Mouse (Mus musculus) midbrain, embryonic 16.5 days (tissue): Measurements from ENCODE around the gene Wdr5. TPM values are rescaled to one million over a fixed set of nuclear protein-coding genes. Genes with fewer than 3 reads are reported as not detected.
"Not testable (repeated sequence)": the region's sequence is repeated elsewhere in the genome, so short reads cannot be mapped to it uniquely, and the experiment has no call there.

Experiments used
- ATAC-seq: fragments of 200-750 bp; cut with Nextera tagmentation; 2 replicates; pipeline ENCODE4 v1.8.0; 2017; ENCODE audit warnings: moderate TSS enrichment
- H3K27ac ChIP-seq: fragments of 300-500 bp; sonication (generic); 2 replicates; pipeline ENCODE4 v1.5.1; 2014; ENCODE audit warnings: mild to moderate bottlenecking, low read length, mixed read lengths
- H3K27me3 ChIP-seq: fragments of 300-500 bp; sonication (generic); 2 replicates; pipeline ENCODE4 v1.6.1; 2014; ENCODE audit warnings: low read depth, low read length, mixed read lengths; ENCODE audit not compliant: control insufficient read depth, insufficient read depth
- H3K36me3 ChIP-seq: fragments of 300-500 bp; sonication (generic); 2 replicates; pipeline ENCODE4 v1.6.1; 2014; ENCODE audit warnings: mild to moderate bottlenecking, low read length, moderate library complexity, mixed read lengths; ENCODE audit not compliant: control insufficient read depth, insufficient read depth
- H3K4me1 ChIP-seq: fragments of 300-500 bp; sonication (generic); 2 replicates; pipeline ENCODE4 v1.6.1; 2014; ENCODE audit warnings: mild to moderate bottlenecking, low read length, mixed read lengths; ENCODE audit not compliant: control insufficient read depth, insufficient read depth
- H3K4me2 ChIP-seq: fragments of 300-500 bp; sonication (generic); 2 replicates; pipeline ENCODE4 v1.6.1; 2014; ENCODE audit warnings: mild to moderate bottlenecking, low read length, mixed read lengths
- H3K4me3 ChIP-seq: fragments of 300-500 bp; sonication (generic); 2 replicates; pipeline ENCODE4 v1.5.1; 2014; ENCODE audit warnings: low read depth, mild to moderate bottlenecking, low read length, moderate library complexity, mixed read lengths
- H3K9ac ChIP-seq: fragments of 300-500 bp; sonication (generic); 2 replicates; pipeline ENCODE4 v1.6.1; 2014; ENCODE audit warnings: low read depth, low read length, mixed read lengths
- H3K9me3 ChIP-seq: fragments of 300-500 bp; sonication (generic); replicated peaks from 2 replicates; pipeline ENCODE4 v1.6.1; 2014; ENCODE audit warnings: mild to moderate bottlenecking, low read length, mixed read lengths; ENCODE audit not compliant: control insufficient read depth, poor library complexity, severe bottlenecking
- WGBS: fragments of 180-500 bp; shearing (Covaris S2); extraction: QIAGEN DNeasy Blood & Tissue Kit; methylation state at CpG from one replicate; pipeline ENCODE4 v1.1.7; 2014; 5-methylcytosine and 5-hydroxymethylcytosine counted together
- polyA plus RNA-seq: library from polyadenylated mRNA; unstranded; fragments of >200 nt; fragmentation: Nextera tagmentation; extraction: Ambion mirVana; gene quantifications from 2 replicates; pipeline ENCODE4 v1.2.1, GENCODE M21; 2015

The Wdr5 gene
- polyA plus RNA-seq, 1 experiment from 2014 or later = 42.6 TPM

GRCm38 (mm10) chr2:27541225-27541624, 26.3 kb downstream of the Wdr5 start:
- H3K9me3 ChIP-seq = no peaks in the 10 kb centered on the region
- peak overlapping the region; percentile 62; the same call in 1 of the 2 replicates for H3K9ac ChIP-seq
- H3K4me2 ChIP-seq = peak overlapping the region; percentile 73
- no peaks in the 10 kb centered on the region; the same call in 1 of the 2 replicates for H3K36me3 ChIP-seq
- no peak overlapping the region for H3K27ac ChIP-seq
- WGBS = 91% methylated on average over 3 of the region's 3 CpGs
- no peaks in the 10 kb centered on the region for H3K27me3 ChIP-seq
- no peak overlapping the region for H3K4me3 ChIP-seq
- peaks cover 14% of the 10 kb centered on the region for H3K4me1 ChIP-seq
- ATAC-seq = no peak

GRCm38 (mm10) chr2:27544613-27545012, 29.7 kb downstream of the Wdr5 start:
- Histone ChIP-seq H3K27ac (no peak overlapping the region), H3K4me2 (no peak overlapping the region), H3K4me1 (peaks cover 8% of the 10 kb centered on the region), H3K4me3 (no peak overlapping the region), H3K9me3 (no peaks in the 10 kb centered on the region), H3K36me3 (no peaks in the 10 kb centered on the region; the same call in 1 of the 2 replicates), H3K27me3 (no peaks in the 10 kb centered on the region), H3K9ac (no peak overlapping the region)
- 87% methylated on average over 6 of the region's 6 CpGs for WGBS
- ATAC-seq = no peak

DNA sequence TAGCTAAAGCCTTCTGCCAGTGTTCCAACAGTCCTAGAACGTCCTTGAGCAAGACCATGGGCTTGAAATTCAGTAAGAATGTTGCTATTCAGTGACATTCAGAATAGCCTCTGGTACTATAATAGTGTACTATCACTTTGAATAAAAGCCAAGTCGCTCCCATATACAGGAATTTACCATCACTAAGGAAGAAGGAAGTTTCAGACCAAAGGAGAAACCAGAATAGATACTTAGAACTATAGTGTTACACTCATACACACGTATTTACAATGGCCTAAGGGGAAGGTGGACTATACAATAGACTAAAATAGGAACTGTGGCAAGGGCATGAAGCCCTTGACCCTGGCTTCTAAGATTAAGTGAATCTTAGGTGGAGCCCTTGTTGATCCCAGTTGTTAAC, 30.6 kb downstream of the Wdr5 start:
- not testable (repeated sequence) for H3K27me3 ChIP-seq, ATAC-seq, H3K9me3 ChIP-seq, H3K36me3 ChIP-seq, H3K4me2 ChIP-seq, H3K9ac ChIP-seq, H3K4me3 ChIP-seq, H3K4me1 ChIP-seq, H3K27ac ChIP-seq
- WGBS = 79% methylated on average over 3 of the region's 3 CpGs

GRCm38 (mm10) chr2:27546041-27546440, 31.1 kb downstream of the Wdr5 start:
- not testable (repeated sequence) for H3K4me1 ChIP-seq, H3K27me3 ChIP-seq, ATAC-seq, H3K27ac ChIP-seq, H3K4me2 ChIP-seq, H3K4me3 ChIP-seq, H3K9me3 ChIP-seq, H3K36me3 ChIP-seq, H3K9ac ChIP-seq
- 93% methylated on average over 8 of the region's 8 CpGs for WGBS

- Histone ChIP-seq H3K27me3 (no peaks in the 10 kb centered on the region), H3K4me2 (no peak overlapping the region), H3K27ac (no peak overlapping the region), H3K9ac (no peak overlapping the region), H3K4me1 (no peaks in the 10 kb centered on the region), H3K9me3 (no peaks in the 10 kb centered on the region), H3K36me3 (no peaks in the 10 kb centered on the region; the same call in 1 of the 2 replicates), H3K4me3 (no peak overlapping the region)
- no peak for ATAC-seq
- 67% methylated on average over 1 of the region's 1 CpGs for WGBS
These were observed 32.4 kb downstream of the Wdr5 start for GRCm38 (mm10) chr2:27547326-27547725.

GRCm38 (mm10) chr2:27547986-27548385, 33.0 kb downstream of the Wdr5 start:
- Histone ChIP-seq H3K4me1 (no peaks in the 10 kb centered on the region), H3K4me3 (no peak overlapping the region)
- 90% methylated on average over 2 of the region's 2 CpGs for WGBS

DNA sequence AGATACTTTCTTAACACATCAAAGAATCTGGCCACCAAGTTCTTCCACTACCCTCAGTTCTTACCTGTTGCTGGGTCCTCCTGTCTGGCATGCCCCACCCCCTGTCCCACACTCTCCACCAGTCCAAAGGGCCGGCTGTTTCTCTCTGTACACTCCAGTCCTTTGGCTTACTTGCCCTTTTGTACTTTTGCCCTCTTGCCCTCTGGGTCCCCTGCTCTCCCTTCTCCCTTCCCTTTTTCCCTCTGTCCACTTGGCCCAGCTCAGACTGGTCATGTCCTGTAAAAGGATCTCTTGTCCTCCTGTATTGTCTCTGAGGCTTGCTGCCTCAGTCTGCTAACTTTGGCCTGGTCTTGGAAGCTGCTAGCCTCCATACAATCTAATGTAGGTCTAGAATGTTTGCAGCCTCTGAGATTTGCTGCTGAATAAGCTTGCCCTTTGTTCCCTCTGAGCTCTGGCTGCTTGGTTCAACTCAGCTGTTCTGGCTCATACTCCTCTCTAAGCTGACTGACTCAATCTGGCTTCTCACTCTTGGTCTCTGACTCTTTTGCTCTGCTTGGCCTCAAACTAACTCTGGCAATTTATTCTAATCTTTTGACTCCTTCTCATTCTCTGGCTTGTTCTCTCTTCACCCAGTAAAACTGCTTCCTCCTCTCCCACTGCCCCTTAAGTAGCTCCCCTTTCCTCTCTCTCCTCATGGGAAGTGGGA, 33.9 kb downstream of the Wdr5 start:
- no peak overlapping the region for H3K4me2 ChIP-seq
- H3K4me1 ChIP-seq = no peaks in the 10 kb centered on the region
- no peak overlapping the region for H3K27ac ChIP-seq
- no peak overlapping the region for H3K9ac ChIP-seq
- H3K36me3 ChIP-seq = no peaks in the 10 kb centered on the region
- ATAC-seq = no peak
- no peaks in the 10 kb centered on the region for H3K27me3 ChIP-seq
- WGBS = 71% methylated on average over 1 of the region's 1 CpGs
- no peak overlapping the region for H3K4me3 ChIP-seq
- H3K9me3 ChIP-seq = no peaks in the 10 kb centered on the region

More at GRCm38 (mm10) chr2:27547986-27548385, 33.0 kb downstream of the Wdr5 start:
- no peak for ATAC-seq
- no peaks in the 10 kb centered on the region for H3K9me3 ChIP-seq
- no peak overlapping the region for H3K9ac ChIP-seq
- H3K36me3 ChIP-seq = no peaks in the 10 kb centered on the region; the same call in 1 of the 2 replicates
- H3K27me3 ChIP-seq = no peaks in the 10 kb centered on the region
- H3K4me2 ChIP-seq = no peak overlapping the region
- no peak overlapping the region for H3K27ac ChIP-seq

DNA sequence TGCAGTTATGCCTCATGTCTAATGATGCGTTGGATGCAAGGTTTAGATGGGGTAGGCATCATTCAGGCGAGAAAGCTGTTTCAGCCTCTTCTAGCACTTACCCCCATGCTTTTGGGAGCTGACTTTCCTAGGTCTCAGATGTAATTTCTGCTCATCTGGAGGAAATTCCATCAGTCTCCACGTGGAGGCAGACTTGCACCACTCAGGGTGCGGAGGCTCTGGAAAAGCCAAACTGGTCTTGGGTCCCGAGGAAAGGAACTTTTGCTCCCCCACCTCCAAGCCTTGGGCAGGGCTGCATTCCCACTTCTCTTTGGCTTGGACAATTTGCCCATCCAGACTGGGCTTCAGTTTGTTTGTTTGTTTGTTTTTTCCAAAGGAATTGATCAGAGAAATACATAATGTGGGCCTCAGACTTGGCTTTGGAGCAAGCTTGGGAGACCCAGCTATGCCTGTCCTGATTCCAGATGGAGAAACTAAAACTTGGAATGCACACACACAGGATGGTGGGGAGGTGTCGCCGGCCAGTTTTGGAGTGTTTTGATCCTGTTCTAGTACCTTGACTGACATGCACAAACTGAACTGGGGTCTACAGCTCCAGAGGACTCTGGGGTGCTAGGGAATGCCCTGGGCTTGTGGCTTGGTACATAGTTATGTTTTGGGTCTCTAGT, 37.8 kb downstream of the Wdr5 start:
- Histone ChIP-seq H3K27ac (no peak overlapping the region), H3K4me3 (no peak overlapping the region), H3K9ac (no peak overlapping the region), H3K9me3 (no peaks in the 10 kb centered on the region), H3K4me1 (no peaks in the 10 kb centered on the region), H3K4me2 (no peak overlapping the region), H3K36me3 (no peaks in the 10 kb centered on the region), H3K27me3 (no peaks in the 10 kb centered on the region)
- ATAC-seq = no peak
- 24% methylated on average over 7 of the region's 7 CpGs for WGBS

- WGBS = 86% methylated on average over 9 of the region's 9 CpGs
These were observed 39.4 kb downstream of the Wdr5 start for GRCm38 (mm10) chr2:27554308-27554707.

More at GRCm38 (mm10) chr2:27554308-27554707, 39.4 kb downstream of the Wdr5 start:
- ATAC-seq = no peak
- no peak overlapping the region for H3K4me3 ChIP-seq
- no peaks in the 10 kb centered on the region for H3K4me1 ChIP-seq
- no peaks in the 10 kb centered on the region for H3K27me3 ChIP-seq
- H3K9me3 ChIP-seq = no peaks in the 10 kb centered on the region
- no peak overlapping the region for H3K9ac ChIP-seq
- H3K27ac ChIP-seq = no peak overlapping the region
- H3K4me2 ChIP-seq = no peak overlapping the region
- no peaks in the 10 kb centered on the region for H3K36me3 ChIP-seq
